Mouse (Mus musculus): Measurements from ENCODE around the gene Vsx1. TPM values are rescaled to one million over a fixed set of nuclear protein-coding genes. Genes with fewer than 3 reads are reported as not detected.

Vsx1 gene
- not detected for total RNA-seq (2018; cell fraction: chromatin; rRNA removed)
- not detected for total RNA-seq (2018; cell fraction: cytosol; rRNA removed)
- total RNA-seq (2018; cell fraction: nucleus; rRNA removed): not detected
- not detected in 3 replicates for polyA plus RNA-seq (2018)

GRCm38 (mm10) chr2:150689223-150689800 lies at the start of gene Vsx1:
TSS of gene Vsx1 (minus strand) at chr2:150689360.
- WGBS (ENCODE audit: missing documents): 59% methylated on average over 16 of the region's 16 CpGs
- Histone ChIP-seq H3K27ac (no peak within 1 kb of the TSS), H3K79me2 (ENCODE audit: inconsistent target) (no peaks in the 10 kb centered on the region), H3K4me3 (ENCODE audit: inconsistent target) (no peak within 1 kb of the TSS), H3K36me3 (ENCODE audit: inconsistent target) (no peaks in the 10 kb centered on the region)

GRCm38 (mm10) chr2:150737881-150738280 lies 48.7 kb upstream of the Vsx1 start:
- Histone ChIP-seq H3K36me3 (ENCODE audit: inconsistent target) (no peaks in the 10 kb centered on the region), H3K79me2 (ENCODE audit: inconsistent target) (no peaks in the 10 kb centered on the region), H3K27ac (no peak overlapping the region), H3K4me3 (ENCODE audit: inconsistent target) (no peak overlapping the region)
- 75% methylated on average over 9 of the region's 9 CpGs for WGBS (ENCODE audit: missing documents)

GRCm38 (mm10) chr2:150735756-150736576 lies 46.8 kb upstream of the Vsx1 start:
- no peak overlapping the region for H3K4me3 ChIP-seq (ENCODE audit: inconsistent target)
- H3K36me3 ChIP-seq (ENCODE audit: inconsistent target): no peaks in the 10 kb centered on the region
- WGBS (ENCODE audit: missing documents): 86% methylated on average over 11 of the region's 11 CpGs
- H3K79me2 ChIP-seq (ENCODE audit: inconsistent target): no peaks in the 10 kb centered on the region
- H3K27ac ChIP-seq: no peak overlapping the region

GRCm38 (mm10) chr2:150712167-150712674 lies 23.1 kb upstream of the Vsx1 start:
- H3K27ac ChIP-seq: no peak overlapping the region
- H3K4me3 ChIP-seq (ENCODE audit: inconsistent target): no peak overlapping the region
- 83% methylated on average over 4 of the region's 4 CpGs for WGBS (ENCODE audit: missing documents)
- H3K79me2 ChIP-seq (ENCODE audit: inconsistent target): no peaks in the 10 kb centered on the region
- no peaks in the 10 kb centered on the region for H3K36me3 ChIP-seq (ENCODE audit: inconsistent target)

GRCm38 (mm10) chr2:150691481-150692170 lies 2.5 kb upstream of the Vsx1 start:
- 65% methylated on average over 5 of the region's 6 CpGs for WGBS (ENCODE audit: missing documents)
- Histone ChIP-seq H3K27ac (no peak overlapping the region), H3K36me3 (ENCODE audit: inconsistent target) (no peaks in the 10 kb centered on the region), H3K79me2 (ENCODE audit: inconsistent target) (no peaks in the 10 kb centered on the region), H3K4me3 (ENCODE audit: inconsistent target) (no peak overlapping the region)

- Histone ChIP-seq H3K4me3 (ENCODE audit: inconsistent target) (no peak overlapping the region), H3K36me3 (ENCODE audit: inconsistent target) (no peaks in the 10 kb centered on the region), H3K79me2 (ENCODE audit: inconsistent target) (no peaks in the 10 kb centered on the region), H3K27ac (no peak overlapping the region)
- WGBS (ENCODE audit: missing documents): 9% methylated on average over 11 of the region's 11 CpGs
These were observed 1.1 kb upstream of the Vsx1 start for GRCm38 (mm10) chr2:150690216-150690615.

GRCm38 (mm10) chr2:150688541-150689186 lies 496 bp downstream of the Vsx1 start:
- 4% methylated on average over 35 of the region's 44 CpGs for WGBS (ENCODE audit: missing documents)
- Histone ChIP-seq H3K4me3 (ENCODE audit: inconsistent target) (no peak overlapping the region), H3K79me2 (ENCODE audit: inconsistent target) (no peaks in the 10 kb centered on the region), H3K36me3 (ENCODE audit: inconsistent target) (no peaks in the 10 kb centered on the region), H3K27ac (no peak overlapping the region)

GRCm38 (mm10) chr2:150687871-150688540 lies 1.2 kb downstream of the Vsx1 start:
- Histone ChIP-seq H3K36me3 (ENCODE audit: inconsistent target) (no peaks in the 10 kb centered on the region), H3K4me3 (ENCODE audit: inconsistent target) (no peak overlapping the region)
- 7% methylated on average over 23 of the region's 23 CpGs for WGBS (ENCODE audit: missing documents)

GRCm38 (mm10) chr2:150685389-150685788 lies 3.8 kb downstream of the Vsx1 start:
- WGBS (ENCODE audit: missing documents): 93% methylated on average over 9 of the region's 9 CpGs
- H3K36me3 ChIP-seq (ENCODE audit: inconsistent target): no peaks in the 10 kb centered on the region
- no peak overlapping the region for H3K4me3 ChIP-seq (ENCODE audit: inconsistent target)
- no peak overlapping the region for H3K27ac ChIP-seq
- H3K79me2 ChIP-seq (ENCODE audit: inconsistent target): no peaks in the 10 kb centered on the region

More at GRCm38 (mm10) chr2:150687871-150688540, 1.2 kb downstream of the Vsx1 start:
- no peaks in the 10 kb centered on the region for H3K79me2 ChIP-seq (ENCODE audit: inconsistent target)
- H3K27ac ChIP-seq: no peak overlapping the region

GRCm38 (mm10) chr2:150684451-150684850 lies 4.7 kb downstream of the Vsx1 start:
- H3K36me3 ChIP-seq (ENCODE audit: inconsistent target): no peaks in the 10 kb centered on the region
- no peaks in the 10 kb centered on the region for H3K79me2 ChIP-seq (ENCODE audit: inconsistent target)
- no peak overlapping the region for H3K27ac ChIP-seq
- WGBS (ENCODE audit: missing documents): 88% methylated on average over 12 of the region's 12 CpGs
- H3K4me3 ChIP-seq (ENCODE audit: inconsistent target): no peak overlapping the region

- Histone ChIP-seq H3K79me2 (ENCODE audit: inconsistent target) (no peaks in the 10 kb centered on the region), H3K4me3 (ENCODE audit: inconsistent target) (no peak overlapping the region), H3K27ac (no peak overlapping the region), H3K36me3 (ENCODE audit: inconsistent target) (no peaks in the 10 kb centered on the region)
- WGBS (ENCODE audit: missing documents): 51% methylated on average over 4 of the region's 4 CpGs
These were observed 7.6 kb downstream of the Vsx1 start for GRCm38 (mm10) chr2:150681581-150681980.

- Histone ChIP-seq H3K36me3 (ENCODE audit: inconsistent target) (no peaks in the 10 kb centered on the region), H3K27ac (no peak overlapping the region), H3K4me3 (ENCODE audit: inconsistent target) (no peak overlapping the region), H3K79me2 (ENCODE audit: inconsistent target) (no peaks in the 10 kb centered on the region)
- WGBS (ENCODE audit: missing documents): 0% methylated on average over 3 of the region's 3 CpGs
These were observed 10.8 kb downstream of the Vsx1 start for GRCm38 (mm10) chr2:150678392-150678791.

GRCm38 (mm10) chr2:150675525-150675924 lies 13.6 kb downstream of the Vsx1 start:
- H3K4me3 ChIP-seq (ENCODE audit: inconsistent target): no peak overlapping the region
- H3K27ac ChIP-seq: no peak overlapping the region
- no peaks in the 10 kb centered on the region for H3K79me2 ChIP-seq (ENCODE audit: inconsistent target)
- H3K36me3 ChIP-seq (ENCODE audit: inconsistent target): no peaks in the 10 kb centered on the region
- WGBS (ENCODE audit: missing documents): no CpG with 5 or more reads among the region's 1 CpGs

- Histone ChIP-seq H3K79me2 (ENCODE audit: inconsistent target) (no peaks in the 10 kb centered on the region), H3K36me3 (ENCODE audit: inconsistent target) (no peaks in the 10 kb centered on the region), H3K27ac (peak overlapping the region; percentile 88), H3K4me3 (ENCODE audit: inconsistent target) (no peak overlapping the region)
- 3% methylated on average over 2 of the region's 2 CpGs for WGBS (ENCODE audit: missing documents)
These were observed 14.3 kb downstream of the Vsx1 start for GRCm38 (mm10) chr2:150674900-150675299.
